Comparison of ENCODE assay signal across 10 mouse cellular contexts in the genomic region with DNA sequence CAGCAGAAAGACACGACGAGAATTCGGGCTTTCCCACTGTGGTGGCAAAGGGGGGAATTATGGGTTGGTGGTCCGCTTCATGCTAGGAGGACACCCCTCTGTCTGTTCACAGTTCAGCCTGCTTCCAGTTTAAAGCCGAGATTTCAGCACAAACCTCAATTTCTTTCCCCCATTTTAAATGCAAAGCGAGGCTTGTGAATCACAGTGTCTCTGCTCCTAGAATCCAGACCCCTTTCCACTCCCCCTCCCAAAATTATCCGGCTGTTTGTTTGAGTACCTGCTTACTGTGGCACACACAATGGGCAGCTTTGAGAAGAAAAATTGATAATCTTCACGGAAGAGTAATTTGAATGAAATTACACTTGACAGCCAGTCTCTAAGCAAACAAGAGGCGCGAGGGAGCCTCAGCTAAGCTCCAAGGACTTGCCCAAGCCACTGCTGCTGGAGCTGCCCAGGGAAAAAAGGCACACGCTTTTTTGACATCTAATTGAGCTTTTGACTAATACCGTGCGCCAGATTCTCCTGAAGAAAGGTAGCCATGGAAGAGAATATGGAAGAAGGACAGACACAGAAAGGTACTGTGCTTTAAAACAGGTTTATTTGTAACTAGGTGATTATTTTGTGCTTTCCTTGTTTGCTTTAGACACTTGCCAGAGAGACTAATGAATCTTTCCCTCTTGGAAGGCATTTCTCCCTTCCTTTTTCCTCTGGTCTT. TPM values are rescaled to one million over a fixed set of nuclear protein-coding genes. Genes with fewer than 3 reads are reported as not detected.
DNase-seq lines count a peak whose midpoint lies in the region; ATAC-seq and TF ChIP-seq lines count a peak whose summit lies in the region.
"Had no signal": no experiment of that assay in that cellular context is flagged by ENCODE, and none has a peak within 500 bp of the region (broad histone marks: within the 10 kb centered on the region; RNA-seq: fewer than 3 reads in every experiment).

Gpm6a (plus strand) TSS at position 103 of the 715 bp plus-strand sequence.

- H3K27ac ChIP-seq in forebrain, embryonic 12.5 days: peak within 1 kb of the TSS; percentile 93
- peak within 1 kb of the TSS; percentile 96 for H3K27ac ChIP-seq in layer of hippocampus, adult 2 months
- peak within 1 kb of the TSS; percentile 99 for H3K27ac ChIP-seq in midbrain, embryonic 16.5 days (ENCODE audit: low read length)

- TF ChIP-seq POLR2A in lung, adult 2 months (IDR thresholded peaks at IDR 0.05; ENCODE audit: borderline replicate concordance, extremely low read depth, low read depth, low read length): no peak

- no peaks in the 10 kb centered on the region for H3K9me3 ChIP-seq in forebrain, embryonic 12.5 days
- H3K9me3 ChIP-seq in midbrain, embryonic 16.5 days (replicated peaks; ENCODE audit: control insufficient read depth, low read length, poor library complexity, severe bottlenecking): no peaks in the 10 kb centered on the region
- H3K9me3 ChIP-seq: G1E had no signal

- H3K4me1 ChIP-seq in lung, adult 2 months (ENCODE audit: control insufficient read depth, insufficient read depth, low read length): no peaks in the 10 kb centered on the region
- peaks cover 8% of the 10 kb centered on the region for H3K4me1 ChIP-seq in forebrain, embryonic 12.5 days
- H3K4me1 ChIP-seq in midbrain, embryonic 16.5 days (ENCODE audit: control insufficient read depth, insufficient read depth, low read length): peaks cover 13% of the 10 kb centered on the region

- TF ChIP-seq CTCF in lung, adult 2 months (IDR thresholded peaks at IDR 0.05; ENCODE audit: insufficient read depth, low read length): no peak
- no peak for TF ChIP-seq CTCF in layer of hippocampus, adult 2 months (conservative IDR thresholded peaks at IDR 0.05)

- WGBS in lung, adult 2 months: 35% methylated on average over 13 of the region's 13 CpGs
- WGBS in forebrain, embryonic 12.5 days: 7% methylated on average over 13 of the region's 13 CpGs
- 4% methylated on average over 13 of the region's 13 CpGs for WGBS in midbrain, embryonic 16.5 days

- no peak within 1 kb of the TSS for H3K4me3 ChIP-seq in lung, adult 2 months (replicated peaks; ENCODE audit: extremely low read depth, low read depth, low read length)
- peak within 1 kb of the TSS; percentile 45 for H3K4me3 ChIP-seq in forebrain, embryonic 12.5 days (replicated peaks)
- peak within 1 kb of the TSS; percentile 70 for H3K4me3 ChIP-seq in layer of hippocampus, adult 2 months
- H3K4me3 ChIP-seq in midbrain, embryonic 16.5 days (ENCODE audit: low read depth, low read length): peak within 1 kb of the TSS; percentile 73

- no peaks in the 10 kb centered on the region for H3K27me3 ChIP-seq in forebrain, embryonic 12.5 days
- no peaks in the 10 kb centered on the region for H3K27me3 ChIP-seq in midbrain, embryonic 16.5 days (ENCODE audit: control insufficient read depth, insufficient read depth, low read depth, low read length)

- ATAC-seq in forebrain, embryonic 12.5 days (ENCODE audit: low FRiP score): peak; percentile 91
- peak; percentile 92 for ATAC-seq in midbrain, embryonic 16.5 days
- ATAC-seq in activated CD4-positive, CD25-positive, alpha-beta regulatory T cell, adult 4 months: no peak

- H3K36me3 ChIP-seq in forebrain, embryonic 12.5 days (replicated peaks): no peaks in the 10 kb centered on the region
- no peaks in the 10 kb centered on the region for H3K36me3 ChIP-seq in midbrain, embryonic 16.5 days (ENCODE audit: control insufficient read depth, insufficient read depth, low read length)
- H3K36me3 ChIP-seq: G1E had no signal

- H3K4me2 ChIP-seq in forebrain, embryonic 12.5 days: peak within 1 kb of the TSS; percentile 54
- H3K4me2 ChIP-seq in midbrain, embryonic 16.5 days (ENCODE audit: low read length): peak within 1 kb of the TSS; percentile 65

- DNase-seq in lung, adult 2 months: no peak
- no peak for DNase-seq in lung, postnatal 4 days
- peak; percentile 64 for DNase-seq in layer of hippocampus, adult 2 months (ENCODE audit: low spot score in 2 of 2)
- no peak for DNase-seq in adrenal gland, postnatal 25 days
- no peak for DNase-seq in kidney, postnatal 4 days

- H3K9ac ChIP-seq in forebrain, embryonic 12.5 days: peak within 1 kb of the TSS; percentile 68
- H3K9ac ChIP-seq in midbrain, embryonic 16.5 days (ENCODE audit: low read depth, low read length): peak within 1 kb of the TSS; percentile 91

RNA-seq across cellular contexts. Expression of gene Gpm6a, which starts in this region (rescaled TPM):
- polyA plus RNA-seq in lung, adult 2 months (2012; rRNA removed): 9.5 and 15.6 TPM in 2 replicates
- polyA plus RNA-seq in forebrain, embryonic 12.5 days (2016; fragmentation: Nextera tagmentation; extraction: Ambion mirVana): 207 and 219 TPM in 2 replicates
- total RNA-seq in layer of hippocampus, adult 2 months (2021): 100 to 1,000 TPM; 959 to 981 TPM
- 649 and 676 TPM in 2 replicates for polyA plus RNA-seq in midbrain, embryonic 16.5 days (2015; fragmentation: Nextera tagmentation; extraction: Ambion mirVana)
- 1.2 and 2.0 TPM in 2 replicates for total RNA-seq in adrenal gland, postnatal 25 days (2021)
- under 1 TPM in 1 of 2 experiments, not detected in 1; 0.23 TPM for polyA plus RNA-seq in activated CD4-positive, CD25-positive, alpha-beta regulatory T cell, adult 4 months (2017; shearing (Covaris generic))
- total RNA-seq: G1E; hematopoietic stem cell, adult 5-6 weeks had no signal
- polyA plus RNA-seq: G1E had no signal

Comparison
In these comparisons a context has a peak if more than half of its experiments do, and no peak if none do; other contexts are left out.
1. RNA of gene Gpm6a (total RNA-seq): 959 to 981 TPM in layer of hippocampus, adult 2 months; 1.2 to 2.0 TPM in adrenal gland, postnatal 25 days; every median in the first group is over 100 times any median in the second.
2. DNase-seq: peak in layer of hippocampus, adult 2 months (2 of 2); none in lung, adult 2 months (single experiment), lung, postnatal 4 days (0 of 2), adrenal gland, postnatal 25 days (single experiment) and kidney, postnatal 4 days (0 of 2).
3. Peak in every context shown above with its lines, with median percentiles within 50 percentile points of each other: H3K27ac ChIP-seq.